Mouse (Mus musculus): ENCODE measurements around the gene Polr3c.

- TF ChIP-seq CTCF (IDR thresholded peaks at IDR 0.05; ENCODE audit: extremely low read depth, insufficient read length, insufficient replicate concordance, low read depth, low read length) (no peak), POLR2A (IDR thresholded peaks at IDR 0.05; ENCODE audit: low read depth, low read length) (no peak)
Observed at GRCm38 (mm10) chr3:96759695-96760094, 32.3 kb upstream of the Polr3c start.

All from small intestine, adult 2 months (tissue).